Mouse (Mus musculus): ENCODE measurements around the gene Nap1l4.

Gene Nap1l4

GRCm38 (mm10) chr7:143514416-143514768 is 34.5 kb downstream of the Nap1l4 start:
- DNase-seq: no peak

GRCm38 (mm10) chr7:143513763-143514415 is 35.0 kb downstream of the Nap1l4 start:
- DNase-seq: no peak

GRCm38 (mm10) chr7:143511335-143511712 is 37.6 kb downstream of the Nap1l4 start:
- no peak for DNase-seq

- no peak for DNase-seq
These were observed 38.1 kb downstream of the Nap1l4 start for GRCm38 (mm10) chr7:143510593-143511334.

GRCm38 (mm10) chr7:143509566-143509965 is 39.3 kb downstream of the Nap1l4 start:
- DNase-seq: no peak

- DNase-seq: peak; percentile 64
These were observed 42.2 kb downstream of the Nap1l4 start for GRCm38 (mm10) chr7:143506675-143507074.

GRCm38 (mm10) chr7:143506271-143506670 is 42.6 kb downstream of the Nap1l4 start:
- no peak for DNase-seq

GRCm38 (mm10) chr7:143505823-143506222 is 43.1 kb downstream of the Nap1l4 start:
- DNase-seq: peak; percentile 79

- no peak for DNase-seq
These were observed 43.5 kb downstream of the Nap1l4 start for GRCm38 (mm10) chr7:143505411-143505810.

GRCm38 (mm10) chr7:143503926-143504325 is 45.0 kb downstream of the Nap1l4 start:
- no peak for DNase-seq

GRCm38 (mm10) chr7:143502418-143503200 is 46.3 kb downstream of the Nap1l4 start, which contains the start of gene Phlda2:
Phlda2 (minus strand) TSS chr7:143503150.
- DNase-seq: no peak

GRCm38 (mm10) chr7:143501643-143502417 is 47.1 kb downstream of the Nap1l4 start:
- DNase-seq: peak; percentile 33

GRCm38 (mm10) chr7:143500912-143501311 is 48.0 kb downstream of the Nap1l4 start:
- DNase-seq: no peak

- no peak for DNase-seq
These were observed 50.3 kb downstream of the Nap1l4 start for GRCm38 (mm10) chr7:143498584-143498983.

- no peak for DNase-seq
These were observed 53.6 kb downstream of the Nap1l4 start for GRCm38 (mm10) chr7:143495104-143495961.

GRCm38 (mm10) chr7:143493616-143494126 is 55.2 kb downstream of the Nap1l4 start:
- DNase-seq: no peak

GRCm38 (mm10) chr7:143489735-143490134 is 59.2 kb downstream of the Nap1l4 start:
- no peak for DNase-seq

GRCm38 (mm10) chr7:143482541-143482940 is 66.4 kb downstream of the Nap1l4 start:
- no peak for DNase-seq

GRCm38 (mm10) chr7:143481806-143482387 is 67.0 kb downstream of the Nap1l4 start:
- DNase-seq: no peak

GRCm38 (mm10) chr7:143480498-143480897 is 68.4 kb downstream of the Nap1l4 start:
- peak; percentile 76 for DNase-seq

- no peak for DNase-seq
These were observed 71.1 kb downstream of the Nap1l4 start for GRCm38 (mm10) chr7:143477800-143478199.
